Mouse (Mus musculus): ENCODE results near the gene Neurl4.

- TF ChIP-seq CTCF (IDR thresholded peaks at IDR 0.05; ENCODE audit: insufficient read depth, low read length), result no peak
- TF ChIP-seq POLR2A (IDR thresholded peaks at IDR 0.05; ENCODE audit: borderline replicate concordance, extremely low read depth, low read depth, low read length), result peak; percentile 41; the same call in 1 of the 2 replicates
These were observed 42.5 kb upstream of the Neurl4 start, which contains the start of gene Tnk1 for GRCm38 (mm10) chr11:69858113-69858998.
